Mouse (Mus musculus): ENCODE measurements around the gene Cyp2j12. TPM values are rescaled to one million over a fixed set of nuclear protein-coding genes. Genes with fewer than 3 reads are reported as not detected.

Cyp2j12 gene
- not detected for polyA plus RNA-seq (2015; fragmentation: Illumina TruSeq; extraction: RNeasy Lipid Tissue Mini Kit (QIAGEN cat#74804); ENCODE audit: insufficient read depth, low replicate concordance)

DNA sequence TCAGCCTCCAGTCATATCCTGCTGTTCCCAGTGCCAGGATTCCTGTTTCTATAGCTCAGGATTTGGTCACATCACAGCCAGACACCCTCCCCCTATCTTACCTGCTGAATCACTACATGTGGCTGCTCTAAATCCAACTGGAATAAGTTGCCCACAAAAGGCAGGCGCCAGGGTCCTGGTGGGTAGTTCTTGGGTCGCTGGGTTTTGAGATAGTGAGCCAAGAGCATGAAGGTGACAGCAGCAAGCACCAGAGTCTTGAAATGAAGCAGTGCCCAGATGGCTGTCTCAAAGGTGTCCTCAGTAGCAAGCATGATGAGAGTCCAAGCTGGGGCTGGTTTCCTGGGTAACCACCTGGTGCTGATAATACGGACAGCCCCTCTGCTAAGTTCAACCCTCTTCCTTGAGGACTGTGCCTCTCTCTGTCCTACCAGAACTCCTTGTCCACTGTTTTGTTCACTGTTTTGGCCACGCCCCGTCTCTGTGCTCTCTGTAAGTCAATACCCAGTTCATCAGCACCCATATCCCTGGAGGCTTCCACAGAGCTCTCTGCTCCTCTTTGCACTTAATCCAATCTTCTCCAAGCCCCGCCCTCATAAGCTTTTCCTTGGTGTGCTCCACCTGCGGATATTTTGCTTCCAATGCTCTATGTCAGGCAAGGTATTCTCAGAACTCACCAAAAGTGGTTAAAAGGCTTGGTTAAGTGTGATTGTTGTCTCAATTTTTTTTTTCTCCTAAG is at the start of gene Cyp2j12:
Cyp2j12 (minus strand) TSS at position 421 of the 736 bp plus-strand sequence.

DNA sequence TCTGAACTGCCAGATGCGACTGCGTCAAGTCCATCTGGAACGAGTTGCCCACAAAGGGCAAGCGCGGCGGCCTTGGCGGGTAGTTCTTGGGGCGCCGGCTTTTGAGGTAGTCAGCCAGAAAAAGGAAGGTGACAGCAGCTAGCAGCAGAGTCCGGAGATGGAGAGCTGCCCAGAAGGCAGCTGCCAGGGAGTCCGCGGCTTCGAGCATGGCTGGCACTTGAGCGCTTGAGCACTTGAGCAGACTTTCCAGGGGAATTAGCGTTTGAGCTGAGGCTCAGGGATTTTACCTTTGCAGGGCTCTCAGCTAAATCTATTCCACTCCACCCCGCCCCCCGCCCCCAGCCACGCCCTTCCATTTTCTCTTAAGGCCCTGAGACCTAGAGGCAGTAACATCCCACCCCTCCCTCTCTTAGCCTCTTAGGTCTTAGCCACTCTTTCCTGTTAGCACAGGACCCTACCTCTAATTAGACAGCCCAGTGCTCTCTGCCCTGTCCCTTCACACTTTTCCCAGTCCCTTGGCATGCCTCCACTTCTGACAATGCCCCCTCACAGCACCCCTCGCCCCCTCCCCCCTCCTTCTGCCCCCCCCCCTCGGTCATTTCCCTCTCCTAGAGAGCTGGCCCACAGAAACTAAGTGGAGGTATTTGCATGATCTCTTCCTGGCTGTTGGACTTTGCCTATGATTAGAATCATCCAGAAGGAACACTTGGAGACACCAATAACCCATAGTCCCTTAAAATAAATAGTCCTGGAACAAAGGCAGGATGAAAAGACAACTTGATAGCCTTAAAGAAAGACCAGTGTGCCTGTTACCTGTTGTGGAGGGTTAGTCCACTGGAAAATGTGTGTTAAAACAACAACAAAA is 63.5 kb downstream of the Cyp2j12 start, which contains the start of gene Cyp2j13:
Cyp2j13 (minus strand) TSS at position 286 of the 865 bp plus-strand sequence.

Other genes with a start within 250 kb of the Cyp2j12 start
- 23.3 TPM for gene Hook1, start 173.9 kb downstream of the Cyp2j12 start, polyA plus RNA-seq (2015; fragmentation: Illumina TruSeq; extraction: RNeasy Lipid Tissue Mini Kit (QIAGEN cat#74804); ENCODE audit: insufficient read depth, low replicate concordance)
- not detected for gene Cyp2j13, start 63.6 kb downstream of the Cyp2j12 start, polyA plus RNA-seq (2015; fragmentation: Illumina TruSeq; extraction: RNeasy Lipid Tissue Mini Kit (QIAGEN cat#74804); ENCODE audit: insufficient read depth, low replicate concordance)
- not detected for gene Cyp2j7, start 95.5 kb upstream of the Cyp2j12 start, polyA plus RNA-seq (2015; fragmentation: Illumina TruSeq; extraction: RNeasy Lipid Tissue Mini Kit (QIAGEN cat#74804); ENCODE audit: insufficient read depth, low replicate concordance)
- not detected for gene Cyp2j11, start 207.5 kb upstream of the Cyp2j12 start, polyA plus RNA-seq (2015; fragmentation: Illumina TruSeq; extraction: RNeasy Lipid Tissue Mini Kit (QIAGEN cat#74804); ENCODE audit: insufficient read depth, low replicate concordance)